Mouse (Mus musculus): ENCODE data around the gene Txk.

Gene Txk

GRCm38 (mm10) chr5:72748659-72749265 lies 3.8 kb downstream of the Txk start:
- no peak for DNase-seq

- DNase-seq, result peak; percentile 15 to 20
Observed at GRCm38 (mm10) chr5:72747384-72747783, 5.2 kb downstream of the Txk start.

DNA sequence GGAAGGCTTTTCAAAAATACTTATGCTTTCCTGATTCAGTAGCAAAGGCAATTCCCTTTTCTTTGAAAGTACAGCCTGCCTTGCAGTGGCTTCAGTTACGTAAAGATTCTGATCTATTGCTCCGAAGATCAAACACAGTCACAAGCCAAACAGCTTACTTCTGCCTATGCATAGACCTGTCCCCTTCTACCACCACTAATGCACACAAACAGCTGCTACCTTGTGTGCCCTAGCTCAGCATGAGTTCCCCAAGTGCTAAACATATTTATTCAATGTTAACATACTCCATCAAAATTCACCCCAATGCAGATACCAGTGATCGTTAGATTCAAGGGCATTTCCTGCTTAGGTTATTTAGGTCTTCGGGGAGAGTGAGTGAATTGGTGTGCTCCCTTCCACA lies 6.1 kb downstream of the Txk start:
- no peak for DNase-seq

DNA sequence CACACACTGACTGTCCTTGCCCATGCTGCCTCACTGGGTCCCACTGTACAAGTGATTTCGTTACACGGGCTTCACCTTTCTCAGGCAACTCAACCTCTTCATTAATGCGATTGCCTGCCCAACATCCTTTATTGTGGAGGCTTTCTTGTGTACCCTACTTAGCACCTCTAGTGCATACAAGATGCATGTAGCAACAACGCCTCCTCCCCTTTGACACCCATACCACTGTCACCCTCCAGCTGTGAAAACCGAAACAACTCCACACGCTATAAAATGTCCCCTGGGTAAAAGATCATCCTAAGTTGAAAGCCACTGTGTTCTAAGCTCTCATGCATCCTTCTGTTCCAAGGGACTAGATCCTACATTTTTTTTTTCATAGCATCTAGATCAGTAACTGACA lies 9.5 kb downstream of the Txk start:
- no peak for DNase-seq

GRCm38 (mm10) chr5:72736868-72737267 lies 15.7 kb downstream of the Txk start:
- DNase-seq, result no peak

DNA sequence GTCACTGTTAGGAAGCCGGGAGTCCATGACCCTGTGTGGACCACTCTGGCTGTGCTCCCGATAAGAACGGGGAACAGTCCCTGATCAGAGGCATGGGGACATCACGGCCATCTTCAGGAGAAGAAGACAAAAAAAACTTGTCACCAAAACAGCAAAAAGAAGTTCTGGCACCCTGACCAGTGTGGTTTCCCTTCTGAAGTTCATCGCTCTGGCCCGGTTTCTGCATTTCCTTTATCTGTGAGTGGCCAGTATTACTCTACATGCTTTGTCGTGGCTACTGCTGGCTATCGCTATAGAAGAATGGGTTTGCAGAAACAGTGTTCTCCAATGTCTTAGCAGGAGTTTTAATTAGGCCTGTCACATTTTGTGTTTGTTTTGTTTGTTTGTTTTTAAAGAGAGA lies 16.1 kb downstream of the Txk start:
- no peak for DNase-seq

DNA sequence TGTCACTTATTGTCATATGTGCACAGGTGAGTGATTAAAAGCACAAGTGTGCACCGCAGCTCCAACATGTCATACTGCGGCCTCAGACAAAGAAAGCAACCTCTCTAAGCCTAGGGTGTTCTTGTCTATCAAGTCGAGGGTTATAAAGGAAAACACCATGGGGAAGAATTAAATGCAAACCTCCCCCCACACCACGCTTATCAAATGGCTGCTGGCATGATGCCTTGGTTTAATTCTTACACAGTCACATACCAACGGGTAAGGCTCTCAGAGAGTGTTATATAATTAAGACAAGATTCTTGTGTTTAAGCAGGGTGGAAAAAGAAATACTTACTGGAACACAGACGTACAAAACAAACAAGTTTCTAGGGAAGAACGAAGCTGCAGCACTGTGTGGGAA lies 16.8 kb downstream of the Txk start:
- no peak for DNase-seq

GRCm38 (mm10) chr5:72732885-72733284 lies 19.7 kb downstream of the Txk start:
- DNase-seq, result no peak

GRCm38 (mm10) chr5:72725404-72725803 lies 27.2 kb downstream of the Txk start:
- DNase-seq, result no peak

DNA sequence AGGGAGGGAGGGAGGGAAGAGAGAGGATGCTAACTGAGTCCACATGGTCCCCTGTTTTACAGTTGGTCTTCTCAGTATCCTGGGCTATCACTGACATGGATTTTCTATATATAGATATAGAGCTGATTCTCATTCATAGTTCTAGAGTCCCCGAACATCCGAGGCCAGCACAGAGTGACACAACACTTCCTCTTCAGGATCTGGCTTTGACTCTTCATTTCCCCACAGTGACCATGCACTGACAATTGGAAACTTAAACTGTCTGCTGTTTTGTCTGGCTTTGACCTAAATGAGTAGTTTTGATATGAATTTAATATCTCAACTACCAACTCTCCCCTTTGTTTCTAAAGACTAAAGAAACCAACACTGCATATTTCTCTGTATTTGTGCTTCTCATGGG lies 29.1 kb downstream of the Txk start:
- no peak for DNase-seq

DNA sequence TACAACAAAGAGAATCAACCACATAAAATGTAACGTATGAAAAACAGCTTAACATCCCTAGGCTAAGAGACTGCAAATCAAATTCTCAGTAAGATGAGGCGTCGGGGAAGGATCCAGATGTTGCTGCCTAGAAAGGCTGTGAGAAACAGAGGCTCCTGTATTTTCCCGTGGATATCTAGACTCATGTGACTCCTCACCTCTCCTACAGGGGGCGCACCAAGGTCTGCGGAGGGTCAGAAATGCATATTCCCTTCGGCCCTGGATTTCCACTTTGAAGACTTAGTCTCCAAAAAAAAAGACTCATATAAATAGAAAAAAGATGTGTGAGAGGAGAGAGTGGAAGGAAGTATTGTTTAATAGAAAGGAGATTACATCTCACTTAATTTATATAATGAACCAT lies 32.0 kb downstream of the Txk start:
- no peak for DNase-seq

DNA sequence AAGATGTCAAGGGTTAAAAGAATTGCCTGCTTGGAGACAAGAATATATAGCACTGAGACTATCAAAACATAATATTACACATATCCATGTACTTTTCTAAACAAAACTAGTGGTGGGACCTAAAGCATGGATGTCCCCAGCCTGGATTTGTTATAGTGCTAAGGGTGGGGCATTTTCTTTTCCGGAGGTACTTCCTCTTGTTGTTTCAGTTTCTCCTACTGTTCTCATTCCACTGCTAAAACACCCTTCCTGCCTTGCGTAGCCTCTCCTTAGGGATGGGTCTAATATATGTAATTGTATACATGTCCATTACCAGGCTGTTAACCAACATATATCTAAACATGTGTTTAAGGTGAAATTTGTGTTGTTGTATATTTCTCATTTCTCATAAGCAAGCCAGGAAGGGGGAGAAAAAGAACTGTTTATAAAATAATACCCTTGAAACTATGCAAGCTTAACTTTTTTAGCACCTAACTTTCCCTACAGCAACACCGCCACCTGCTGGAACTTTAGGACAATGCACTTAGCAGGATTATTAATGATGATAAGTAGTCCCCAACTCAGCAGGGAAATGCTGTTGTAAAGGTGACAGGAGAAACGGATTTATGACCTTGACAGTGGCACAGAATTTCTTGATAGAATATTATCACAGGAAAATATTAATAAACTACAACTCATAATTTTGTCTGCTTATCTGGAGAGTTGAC lies 41.9 kb downstream of the Txk start:
- peak; percentile 81 to 85 for DNase-seq

GRCm38 (mm10) chr5:72709976-72710375 lies 42.6 kb downstream of the Txk start:
- no peak for DNase-seq

GRCm38 (mm10) chr5:72709451-72709850 lies 43.1 kb downstream of the Txk start:
- DNase-seq, result no peak

- no peak for DNase-seq
Observed at GRCm38 (mm10) chr5:72706722-72707121, 45.9 kb downstream of the Txk start.

DNA sequence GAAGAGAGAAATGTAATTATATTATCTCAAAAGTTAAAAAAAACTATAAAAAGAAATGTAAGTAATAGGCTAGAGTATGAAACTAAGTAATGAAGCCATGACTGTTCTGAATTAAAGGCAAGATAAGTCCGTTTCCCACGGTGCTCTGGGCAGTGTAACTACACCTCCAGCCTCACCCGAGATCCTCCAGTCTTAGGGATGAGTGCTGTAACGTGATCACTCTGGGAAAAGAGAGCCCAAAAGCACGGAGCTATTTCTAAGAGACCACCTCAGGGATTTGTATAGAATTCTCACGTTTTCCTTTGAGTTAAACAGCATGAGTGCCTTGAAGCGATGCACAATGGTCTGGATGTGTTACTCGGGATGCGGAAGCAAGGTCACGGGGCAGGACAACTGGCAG lies 46.5 kb downstream of the Txk start:
- DNase-seq, result no peak

DNA sequence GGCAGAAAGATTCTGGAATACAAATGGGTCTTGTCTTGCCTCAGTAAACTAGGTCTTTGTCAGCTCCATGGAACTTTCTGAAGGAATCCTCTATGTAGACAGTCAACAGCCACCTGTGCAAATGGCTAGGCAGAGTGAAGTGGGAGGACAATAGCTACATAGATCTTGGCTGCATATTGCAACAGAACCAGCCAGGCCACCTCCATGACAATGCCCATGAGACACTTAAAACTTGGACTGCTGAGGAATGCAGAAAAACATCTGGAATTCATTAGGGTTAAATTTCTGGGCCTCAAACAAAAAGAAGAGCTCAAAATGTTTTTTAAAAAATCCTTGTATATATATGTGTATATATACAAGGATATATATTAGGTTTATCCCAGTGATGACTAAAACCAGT lies 50.4 kb downstream of the Txk start:
- DNase-seq, result no peak

DNA sequence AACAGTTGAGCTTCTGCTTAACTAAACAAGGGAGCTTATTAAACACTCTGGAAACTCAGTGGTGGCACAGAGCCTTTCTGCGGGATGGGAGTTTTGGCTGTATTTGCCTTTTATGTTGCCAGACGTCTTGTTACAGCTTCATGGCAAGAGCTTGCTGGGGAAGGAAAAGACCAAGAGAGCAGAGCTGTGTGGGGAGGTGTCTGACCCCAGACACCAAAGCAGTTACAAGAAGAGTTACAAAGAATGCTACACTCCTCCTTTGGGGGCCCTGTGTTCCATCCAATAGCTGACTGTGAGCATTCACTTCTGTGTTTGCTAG lies 53.1 kb downstream of the Txk start:
- DNase-seq, result peak in 1 of 2 experiments; percentile 17

DNA sequence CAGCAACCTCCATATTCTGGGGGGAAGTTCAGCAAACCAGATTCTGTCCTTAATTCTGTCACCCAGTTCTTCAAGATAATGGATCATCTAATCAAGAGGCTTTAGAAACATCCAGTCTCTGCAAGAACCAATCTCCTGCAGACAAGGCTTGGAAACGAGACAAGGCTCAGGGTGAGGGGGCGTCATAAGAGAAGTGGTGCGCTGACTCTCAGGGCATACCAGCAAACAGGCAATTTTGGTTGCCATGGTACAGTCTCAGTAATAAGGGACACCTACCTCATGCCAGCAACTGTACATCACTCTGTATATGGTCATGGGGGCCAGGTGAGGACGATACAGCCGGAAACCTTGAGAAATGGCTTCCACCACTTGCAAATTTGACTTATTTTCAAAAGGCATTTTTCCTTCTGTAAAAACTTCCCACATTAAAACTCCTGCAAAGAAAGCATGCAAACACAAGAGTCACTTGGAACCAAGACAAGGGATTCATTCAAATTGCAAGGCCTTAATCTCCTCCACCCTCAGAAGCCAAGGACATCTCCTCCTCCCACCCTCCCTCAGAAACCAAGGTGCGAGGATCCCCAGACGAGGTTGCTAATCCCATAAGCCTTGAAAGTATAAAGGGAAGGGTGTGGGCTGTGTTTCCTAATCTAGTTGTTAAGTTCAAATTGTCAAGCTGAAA lies 53.6 kb downstream of the Txk start:
- peak in 1 of 2 experiments; percentile 7 for DNase-seq

DNA sequence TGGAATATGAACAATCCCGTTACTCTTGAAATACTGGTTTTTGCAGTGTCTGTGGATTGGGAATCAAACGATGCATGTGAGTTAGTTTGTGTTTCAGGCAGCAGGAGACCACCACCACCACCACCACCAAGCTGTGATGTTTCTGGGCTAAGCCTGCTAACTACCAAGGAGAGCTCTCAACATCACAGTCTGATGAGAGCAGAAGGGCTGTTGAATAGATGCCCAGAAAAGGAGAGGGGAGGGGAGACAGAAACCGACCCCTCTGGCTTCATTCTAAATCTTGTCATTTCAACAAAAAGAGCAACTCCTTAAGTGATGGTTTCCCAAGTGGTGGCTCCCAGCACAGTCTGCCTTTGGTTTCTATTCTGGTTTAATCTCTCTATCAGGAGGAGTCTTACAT lies 54.2 kb downstream of the Txk start:
- peak; percentile 29 to 44 for DNase-seq

DNA sequence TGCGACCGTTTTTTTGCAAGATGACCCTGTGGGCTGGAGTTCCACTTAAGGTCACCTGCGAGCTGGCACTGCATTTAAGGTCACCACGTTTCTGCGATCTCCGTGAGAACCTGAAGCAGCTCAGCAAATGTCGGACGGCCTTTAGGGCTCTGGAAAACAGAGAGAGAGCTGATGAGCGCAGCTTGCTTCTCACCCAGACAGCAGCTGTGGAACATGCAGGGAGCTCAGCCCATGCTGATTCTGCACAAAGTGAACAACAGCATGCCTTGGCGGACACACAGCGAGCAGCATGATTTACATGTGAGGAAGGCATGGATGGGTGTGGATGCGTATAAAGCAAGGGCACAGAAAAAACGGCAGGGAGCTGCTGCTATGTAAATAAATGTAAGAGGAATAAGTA lies 56.1 kb downstream of the Txk start:
- DNase-seq, result peak; percentile 13 to 33

DNA sequence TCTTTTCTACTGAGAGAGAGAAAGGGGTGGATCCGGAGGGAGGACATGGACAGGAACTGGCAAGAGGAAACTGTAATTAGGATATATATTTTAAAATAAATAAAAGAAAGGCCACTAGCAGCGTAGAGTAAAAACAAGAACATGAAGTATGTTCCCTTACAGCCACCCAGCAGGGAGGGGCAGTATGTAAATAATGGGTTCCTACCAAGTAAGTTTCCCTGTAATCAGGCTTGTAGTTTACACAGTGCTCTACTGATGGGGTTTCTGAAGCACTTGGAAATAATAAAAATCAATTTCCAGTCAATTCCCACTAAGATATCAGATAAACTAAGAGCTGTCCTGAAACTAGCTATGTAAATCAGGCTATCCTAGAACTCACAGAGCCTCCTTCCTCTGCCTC lies 57.9 kb downstream of the Txk start:
- no peak for DNase-seq

- no peak for DNase-seq
Observed at GRCm38 (mm10) chr5:72690516-72690915, 62.1 kb downstream of the Txk start.

DNA sequence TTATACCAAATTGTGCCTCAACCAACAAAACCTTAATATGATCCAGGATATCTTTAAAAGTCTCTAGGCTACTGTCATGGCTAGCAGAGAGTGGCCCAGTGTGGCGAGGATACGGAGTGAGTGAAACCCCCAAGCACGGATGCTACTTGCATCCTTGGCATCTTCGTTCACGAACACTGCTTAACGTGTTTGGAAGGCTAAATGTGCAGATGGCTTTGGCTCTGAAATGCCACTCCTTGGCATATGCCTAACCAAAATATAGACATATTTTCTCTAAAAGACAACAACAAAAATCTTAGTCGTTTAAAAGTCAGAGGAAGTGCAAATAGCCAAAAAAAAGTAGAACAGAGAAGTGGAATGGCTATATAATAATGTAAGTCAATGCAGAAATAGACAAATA lies 63.0 kb downstream of the Txk start:
- no peak for DNase-seq

GRCm38 (mm10) chr5:72681451-72681850 lies 71.1 kb downstream of the Txk start:
- DNase-seq, result no peak

All from cerebellum, postnatal 14 days (tissue).